Mouse (Mus musculus) embryonic fibroblast, embryonic 13.5 days (primary cell): ENCODE measurements around the gene Zfand4.

Source experiments
- CTCF ChIP-seq: IDR thresholded peaks from 2 replicates; pipeline ENCODE4 v1.5.1; 2011; ENCODE audit warnings: mild to moderate bottlenecking, control low read depth, low read length, moderate library complexity, borderline replicate concordance; ENCODE audit not compliant: insufficient read depth
- POLR2A ChIP-seq: IDR thresholded peaks from 2 replicates; pipeline ENCODE4 v1.6.1; 2011; ENCODE audit warnings: low read depth, mild to moderate bottlenecking, control low read depth, low read length, moderate library complexity

GRCm38 (mm10) chr6:116240371-116240770, 23.7 kb upstream of the Zfand4 start:
- no peak for TF ChIP-seq CTCF
- no peak for TF ChIP-seq POLR2A
